Mouse (Mus musculus) cortical plate, adult 2 months (tissue): Measurements from ENCODE around the gene Gapdh.

Experiments used
- CTCF ChIP-seq: fragments of 200-500 bp; IDR thresholded peaks from 2 replicates; pipeline ENCODE4 v1.5.1; 2011; ENCODE audit warnings: mild to moderate bottlenecking, control low read depth, low read length; ENCODE audit not compliant: insufficient read depth; ENCODE audit errors: extremely low read depth
- POLR2A ChIP-seq: fragments of 200-500 bp; IDR thresholded peaks from 2 replicates; pipeline ENCODE4 v1.6.1; 2011; ENCODE audit warnings: mild to moderate bottlenecking, low read length, control low read depth; ENCODE audit not compliant: insufficient read depth; ENCODE audit errors: extremely low read depth

DNA sequence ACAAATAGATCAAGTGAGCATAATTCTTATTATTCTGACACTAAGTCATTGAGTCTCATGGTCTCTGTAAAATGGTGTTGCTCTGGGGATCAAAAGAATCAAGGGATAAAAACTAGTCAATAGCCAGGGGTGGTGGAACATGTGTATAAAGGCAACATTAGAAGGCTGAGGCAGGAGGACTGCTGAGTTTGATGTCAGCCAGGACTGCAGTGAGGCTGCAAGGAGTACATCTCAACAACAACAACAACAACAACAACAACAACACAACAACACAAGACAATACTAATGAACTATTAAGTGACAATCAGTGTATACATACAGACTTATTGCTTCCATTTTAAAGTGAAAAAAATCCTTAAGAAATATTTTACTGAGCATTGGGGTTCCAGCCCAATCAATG lies 24.5 kb upstream of the Gapdh start:
- TF ChIP-seq POLR2A (no peak), CTCF (no peak)
